Mouse (Mus musculus) forebrain, embryonic 16.5 days (tissue): ENCODE data around the gene Kirrel3. TPM values are rescaled to one million over a fixed set of nuclear protein-coding genes. Genes with fewer than 3 reads are reported as not detected.

Source experiments
- ATAC-seq: fragments of 200-750 bp; cut with Nextera tagmentation; 2 replicates; pipeline ENCODE4 v1.8.0; 2017; ENCODE audit warnings: mild to moderate bottlenecking, moderate library complexity
- H3K27ac ChIP-seq: fragments of 300-500 bp; sonication (generic); 2 replicates; pipeline ENCODE4 v1.5.1; 2014; ENCODE audit warnings: low read length, control low read depth
- H3K27me3 ChIP-seq: fragments of 300-500 bp; sonication (generic); replicated peaks from 2 replicates; pipeline ENCODE4 v1.6.1; 2014; ENCODE audit warnings: low read length; ENCODE audit not compliant: control insufficient read depth, insufficient read depth
- H3K36me3 ChIP-seq: fragments of 300-500 bp; sonication (generic); 2 replicates; pipeline ENCODE4 v1.6.1; 2014; ENCODE audit not compliant: control insufficient read depth, insufficient read depth
- H3K4me1 ChIP-seq: fragments of 300-500 bp; sonication (generic); replicated peaks from 2 replicates; pipeline ENCODE4 v1.6.1; 2014; ENCODE audit warnings: low read length; ENCODE audit not compliant: control insufficient read depth, insufficient read depth
- H3K4me2 ChIP-seq: fragments of 300-500 bp; sonication (generic); 2 replicates; pipeline ENCODE4 v1.6.1; 2014; ENCODE audit warnings: mild to moderate bottlenecking, low read length, control low read depth
- H3K4me3 ChIP-seq: fragments of 300-500 bp; sonication (generic); replicated peaks from 2 replicates; pipeline ENCODE4 v1.5.1; 2014; ENCODE audit warnings: mild to moderate bottlenecking, low read length, control low read depth
- H3K9ac ChIP-seq: fragments of 300-500 bp; sonication (generic); replicated peaks from 2 replicates; pipeline ENCODE4 v1.6.1; 2014; ENCODE audit warnings: low read depth, low read length, control low read depth
- H3K9me3 ChIP-seq: fragments of 300-500 bp; sonication (generic); 2 replicates; pipeline ENCODE4 v1.6.1; 2016; ENCODE audit warnings: low read length; ENCODE audit not compliant: control insufficient read depth
- WGBS: fragments of 180-500 bp; shearing (Covaris S2); extraction: QIAGEN DNeasy Blood & Tissue Kit; methylation state at CpG from one replicate; pipeline ENCODE4 v1.1.7; 2014; 5-methylcytosine and 5-hydroxymethylcytosine counted together
- polyA plus RNA-seq: library from polyadenylated mRNA; unstranded; fragments of >200 nt; fragmentation: Nextera tagmentation; extraction: Ambion mirVana; gene quantifications from 2 replicates; pipeline ENCODE4 v1.2.1, GENCODE M21; 2015

Gene Kirrel3
- polyA plus RNA-seq, 1 experiment from 2014 or later, result 62.7 TPM

GRCm38 (mm10) chr9:34947258-34947657 lies 461.6 kb downstream of the Kirrel3 start:
- Histone ChIP-seq H3K27me3 (no peaks in the 10 kb centered on the region), H3K9me3 (no peaks in the 10 kb centered on the region), H3K36me3 (no peaks in the 10 kb centered on the region), H3K4me1 (peaks cover 6% of the 10 kb centered on the region), H3K4me2 (no peak overlapping the region), H3K4me3 (no peak overlapping the region), H3K27ac (no peak overlapping the region), H3K9ac (no peak overlapping the region)
- ATAC-seq, result peak; percentile 67
- 23% methylated on average over 6 of the region's 6 CpGs for WGBS

GRCm38 (mm10) chr9:34947717-34948116 lies 462.0 kb downstream of the Kirrel3 start:
- ATAC-seq, result no peak
- Histone ChIP-seq H3K9ac (no peak overlapping the region), H3K27me3 (no peaks in the 10 kb centered on the region), H3K9me3 (no peaks in the 10 kb centered on the region), H3K36me3 (no peaks in the 10 kb centered on the region), H3K4me2 (no peak overlapping the region), H3K4me3 (no peak overlapping the region), H3K27ac (no peak overlapping the region), H3K4me1 (peaks cover 6% of the 10 kb centered on the region)

- Histone ChIP-seq H3K27me3 (no peaks in the 10 kb centered on the region), H3K4me1 (peaks cover 8% of the 10 kb centered on the region), H3K9ac (no peak overlapping the region), H3K4me3 (no peak overlapping the region), H3K27ac (no peak overlapping the region), H3K36me3 (no peaks in the 10 kb centered on the region), H3K4me2 (no peak overlapping the region), H3K9me3 (no peaks in the 10 kb centered on the region)
- ATAC-seq, result no peak
- WGBS, result 75% methylated on average over 11 of the region's 11 CpGs
Observed at GRCm38 (mm10) chr9:34953420-34953819, 467.7 kb downstream of the Kirrel3 start.

GRCm38 (mm10) chr9:34954212-34954611 lies 468.5 kb downstream of the Kirrel3 start:
- Histone ChIP-seq H3K4me2 (no peak overlapping the region), H3K9ac (no peak overlapping the region), H3K27ac (no peak overlapping the region), H3K27me3 (no peaks in the 10 kb centered on the region), H3K9me3 (no peaks in the 10 kb centered on the region), H3K4me3 (no peak overlapping the region), H3K36me3 (no peaks in the 10 kb centered on the region), H3K4me1 (peaks cover 8% of the 10 kb centered on the region)
- no peak for ATAC-seq
- WGBS, result 61% methylated on average over 5 of the region's 5 CpGs

- WGBS, result 78% methylated on average over 3 of the region's 3 CpGs
Observed at GRCm38 (mm10) chr9:34956512-34956911, 470.8 kb downstream of the Kirrel3 start.

GRCm38 (mm10) chr9:34957691-34958090 lies 472.0 kb downstream of the Kirrel3 start:
- H3K36me3 ChIP-seq, result no peaks in the 10 kb centered on the region
- peaks cover 8% of the 10 kb centered on the region for H3K4me1 ChIP-seq
- no peak overlapping the region for H3K9ac ChIP-seq
- H3K27me3 ChIP-seq, result no peaks in the 10 kb centered on the region
- no peak overlapping the region for H3K4me3 ChIP-seq
- H3K4me2 ChIP-seq, result no peak overlapping the region
- 43% methylated on average over 6 of the region's 6 CpGs for WGBS
- no peaks in the 10 kb centered on the region for H3K9me3 ChIP-seq
- peak; percentile 66 for ATAC-seq
- H3K27ac ChIP-seq, result peak overlapping the region; percentile 66

More at GRCm38 (mm10) chr9:34956512-34956911, 470.8 kb downstream of the Kirrel3 start:
- Histone ChIP-seq H3K36me3 (no peaks in the 10 kb centered on the region), H3K27me3 (no peaks in the 10 kb centered on the region), H3K9ac (no peak overlapping the region), H3K4me3 (no peak overlapping the region), H3K27ac (no peak overlapping the region), H3K4me1 (peaks cover 8% of the 10 kb centered on the region), H3K4me2 (no peak overlapping the region), H3K9me3 (no peaks in the 10 kb centered on the region)
- ATAC-seq, result no peak

- WGBS, result 47% methylated on average over 5 of the region's 5 CpGs
- Histone ChIP-seq H3K4me2 (no peak overlapping the region), H3K4me1 (peaks cover 8% of the 10 kb centered on the region), H3K27me3 (no peaks in the 10 kb centered on the region), H3K9ac (no peak overlapping the region), H3K36me3 (no peaks in the 10 kb centered on the region), H3K27ac (peak overlapping the region; percentile 59), H3K4me3 (no peak overlapping the region), H3K9me3 (no peaks in the 10 kb centered on the region)
- ATAC-seq, result peak; percentile 79
Observed at GRCm38 (mm10) chr9:34958183-34958830, 472.6 kb downstream of the Kirrel3 start.

GRCm38 (mm10) chr9:34960736-34961135 lies 475.0 kb downstream of the Kirrel3 start:
- 46% methylated on average over 12 of the region's 12 CpGs for WGBS
- Histone ChIP-seq H3K4me1 (peaks cover 25% of the 10 kb centered on the region), H3K9me3 (no peaks in the 10 kb centered on the region), H3K4me3 (no peak overlapping the region), H3K9ac (no peak overlapping the region), H3K27ac (no peak overlapping the region), H3K4me2 (no peak overlapping the region), H3K27me3 (no peaks in the 10 kb centered on the region), H3K36me3 (no peaks in the 10 kb centered on the region)
- no peak for ATAC-seq

GRCm38 (mm10) chr9:34961171-34961570 lies 475.5 kb downstream of the Kirrel3 start:
- Histone ChIP-seq H3K4me3 (no peak overlapping the region), H3K9ac (no peak overlapping the region), H3K36me3 (no peaks in the 10 kb centered on the region), H3K4me2 (no peak overlapping the region), H3K27me3 (no peaks in the 10 kb centered on the region), H3K4me1 (peaks cover 25% of the 10 kb centered on the region), H3K27ac (no peak overlapping the region), H3K9me3 (no peaks in the 10 kb centered on the region)
- no peak for ATAC-seq
- WGBS, result 67% methylated on average over 14 of the region's 14 CpGs

GRCm38 (mm10) chr9:34962251-34962650 lies 476.6 kb downstream of the Kirrel3 start:
- Histone ChIP-seq H3K4me3 (no peak overlapping the region), H3K36me3 (no peaks in the 10 kb centered on the region), H3K4me2 (no peak overlapping the region), H3K9ac (no peak overlapping the region), H3K9me3 (no peaks in the 10 kb centered on the region), H3K4me1 (peaks cover 21% of the 10 kb centered on the region), H3K27me3 (no peaks in the 10 kb centered on the region), H3K27ac (no peak overlapping the region)
- 94% methylated on average over 4 of the region's 4 CpGs for WGBS
- ATAC-seq, result no peak
